Mouse (Mus musculus): ENCODE results near the gene Fstl4.

- TF ChIP-seq CTCF (IDR thresholded peaks at IDR 0.05 in 2 of 3, conservative IDR thresholded peaks at IDR 0.05 in 1 of 3; ENCODE audit: control insufficient read depth in 1 of 3, insufficient read depth in 1 of 3, low read depth in 2 of 3, low read length in 3 of 3, poor library complexity in 1 of 3, severe bottlenecking in 1 of 3) (no peak), POLR2A (IDR thresholded peaks at IDR 0.05; ENCODE audit: control insufficient read depth in 1 of 2, insufficient read depth in 1 of 2, low read depth in 1 of 2, low read length in 2 of 2, poor library complexity in 1 of 2) (no peak), HCFC1 (IDR thresholded peaks at IDR 0.05; ENCODE audit: low read depth, low read length) (no peak)
These were observed 376.4 kb downstream of the Fstl4 start for GRCm38 (mm10) chr11:53140722-53141400.

Measured in MEL (cell line).